Mouse (Mus musculus): ENCODE data around the gene Trpm8. TPM values are rescaled to one million over a fixed set of nuclear protein-coding genes. Genes with fewer than 3 reads are reported as not detected.

Gene Trpm8
- polyA plus RNA-seq, 1 experiment from 2014 or later, result 0.04 TPM

GRCm38 (mm10) chr1:88309905-88310304 lies 32.4 kb downstream of the Trpm8 start:
- Histone ChIP-seq H3K9me3 (ENCODE audit: control insufficient read depth, low read length) (peaks cover 21% of the 10 kb centered on the region), H3K4me1 (replicated peaks; ENCODE audit: control insufficient read depth, insufficient read depth, low read length) (no peaks in the 10 kb centered on the region), H3K4me2 (ENCODE audit: low read depth, low read length) (no peak overlapping the region), H3K27me3 (ENCODE audit: control insufficient read depth, insufficient read depth, low read depth, low read length) (no peaks in the 10 kb centered on the region), H3K36me3 (ENCODE audit: control insufficient read depth, insufficient read depth, low read length) (no peaks in the 10 kb centered on the region), H3K9ac (ENCODE audit: low read length) (no peak overlapping the region), H3K27ac (ENCODE audit: low read length) (no peak overlapping the region), H3K4me3 (ENCODE audit: low read length) (no peak overlapping the region)
- 44% methylated on average over 3 of the region's 3 CpGs for WGBS
- no peak for ATAC-seq (ENCODE audit: low read depth)

- Histone ChIP-seq H3K27me3 (ENCODE audit: control insufficient read depth, insufficient read depth, low read depth, low read length) (no peaks in the 10 kb centered on the region), H3K9me3 (ENCODE audit: control insufficient read depth, low read length) (peaks cover 17% of the 10 kb centered on the region), H3K4me1 (replicated peaks; ENCODE audit: control insufficient read depth, insufficient read depth, low read length) (no peaks in the 10 kb centered on the region), H3K4me3 (ENCODE audit: low read length) (no peak overlapping the region), H3K4me2 (ENCODE audit: low read depth, low read length) (no peak overlapping the region), H3K9ac (ENCODE audit: low read length) (no peak overlapping the region), H3K36me3 (ENCODE audit: control insufficient read depth, insufficient read depth, low read length) (no peaks in the 10 kb centered on the region), H3K27ac (ENCODE audit: low read length) (no peak overlapping the region)
- ATAC-seq (ENCODE audit: low read depth), result no peak
- WGBS, result 64% methylated on average over 3 of the region's 3 CpGs
Observed at GRCm38 (mm10) chr1:88310349-88310748, 32.9 kb downstream of the Trpm8 start.

GRCm38 (mm10) chr1:88317279-88317678 lies 39.8 kb downstream of the Trpm8 start:
- no peak overlapping the region for H3K4me2 ChIP-seq (ENCODE audit: low read depth, low read length)
- WGBS, result 52% methylated on average over 1 of the region's 1 CpGs
- H3K9ac ChIP-seq (ENCODE audit: low read length), result no peak overlapping the region
- ATAC-seq (ENCODE audit: low read depth), result no peak
- no peak overlapping the region for H3K4me3 ChIP-seq (ENCODE audit: low read length)
- H3K27me3 ChIP-seq (ENCODE audit: control insufficient read depth, insufficient read depth, low read depth, low read length), result no peaks in the 10 kb centered on the region
- no peaks in the 10 kb centered on the region for H3K4me1 ChIP-seq (replicated peaks; ENCODE audit: control insufficient read depth, insufficient read depth, low read length)
- H3K27ac ChIP-seq (ENCODE audit: low read length), result no peak overlapping the region; the same call in 1 of the 2 replicates
- H3K9me3 ChIP-seq (ENCODE audit: control insufficient read depth, low read length), result no peaks in the 10 kb centered on the region
- no peaks in the 10 kb centered on the region for H3K36me3 ChIP-seq (ENCODE audit: control insufficient read depth, insufficient read depth, low read length)

- no peaks in the 10 kb centered on the region for H3K9me3 ChIP-seq (ENCODE audit: control insufficient read depth, low read length)
- WGBS, result 72% methylated on average over 6 of the region's 6 CpGs
- H3K4me2 ChIP-seq (ENCODE audit: low read depth, low read length), result no peak overlapping the region
Observed at GRCm38 (mm10) chr1:88318531-88319060, 41.1 kb downstream of the Trpm8 start.

GRCm38 (mm10) chr1:88320821-88321395 lies 43.4 kb downstream of the Trpm8 start:
- Histone ChIP-seq H3K27ac (ENCODE audit: low read length) (no peak overlapping the region), H3K9me3 (ENCODE audit: control insufficient read depth, low read length) (no peaks in the 10 kb centered on the region), H3K4me2 (ENCODE audit: low read depth, low read length) (no peak overlapping the region), H3K4me3 (ENCODE audit: low read length) (no peak overlapping the region), H3K36me3 (ENCODE audit: control insufficient read depth, insufficient read depth, low read length) (no peaks in the 10 kb centered on the region), H3K4me1 (replicated peaks; ENCODE audit: control insufficient read depth, insufficient read depth, low read length) (no peaks in the 10 kb centered on the region), H3K27me3 (ENCODE audit: control insufficient read depth, insufficient read depth, low read depth, low read length) (no peaks in the 10 kb centered on the region), H3K9ac (ENCODE audit: low read length) (no peak overlapping the region)
- ATAC-seq (ENCODE audit: low read depth), result no peak
- 67% methylated on average over 7 of the region's 7 CpGs for WGBS

More at GRCm38 (mm10) chr1:88318531-88319060, 41.1 kb downstream of the Trpm8 start:
- no peak overlapping the region for H3K27ac ChIP-seq (ENCODE audit: low read length)
- no peaks in the 10 kb centered on the region for H3K4me1 ChIP-seq (replicated peaks; ENCODE audit: control insufficient read depth, insufficient read depth, low read length)
- H3K9ac ChIP-seq (ENCODE audit: low read length), result no peak overlapping the region
- no peak overlapping the region for H3K4me3 ChIP-seq (ENCODE audit: low read length)
- H3K36me3 ChIP-seq (ENCODE audit: control insufficient read depth, insufficient read depth, low read length), result no peaks in the 10 kb centered on the region
- H3K27me3 ChIP-seq (ENCODE audit: control insufficient read depth, insufficient read depth, low read depth, low read length), result no peaks in the 10 kb centered on the region
- ATAC-seq (ENCODE audit: low read depth), result peak; percentile 38; the same call in 1 of the 2 replicates

- no peak for ATAC-seq (ENCODE audit: low read depth)
Observed at GRCm38 (mm10) chr1:88322146-88322545, 44.7 kb downstream of the Trpm8 start.

GRCm38 (mm10) chr1:88323101-88323500 lies 45.6 kb downstream of the Trpm8 start:
- no peak for ATAC-seq (ENCODE audit: low read depth)
- 71% methylated on average over 3 of the region's 3 CpGs for WGBS
- Histone ChIP-seq H3K4me3 (ENCODE audit: low read length) (no peak overlapping the region), H3K27me3 (ENCODE audit: control insufficient read depth, insufficient read depth, low read depth, low read length) (no peaks in the 10 kb centered on the region), H3K9me3 (ENCODE audit: control insufficient read depth, low read length) (no peaks in the 10 kb centered on the region), H3K9ac (ENCODE audit: low read length) (no peak overlapping the region), H3K36me3 (ENCODE audit: control insufficient read depth, insufficient read depth, low read length) (no peaks in the 10 kb centered on the region), H3K27ac (ENCODE audit: low read length) (no peak overlapping the region), H3K4me2 (ENCODE audit: low read depth, low read length) (no peak overlapping the region), H3K4me1 (replicated peaks; ENCODE audit: control insufficient read depth, insufficient read depth, low read length) (no peaks in the 10 kb centered on the region)

More at GRCm38 (mm10) chr1:88322146-88322545, 44.7 kb downstream of the Trpm8 start:
- H3K9ac ChIP-seq (ENCODE audit: low read length), result no peak overlapping the region
- H3K4me2 ChIP-seq (ENCODE audit: low read depth, low read length), result no peak overlapping the region
- H3K36me3 ChIP-seq (ENCODE audit: control insufficient read depth, insufficient read depth, low read length), result no peaks in the 10 kb centered on the region
- no peaks in the 10 kb centered on the region for H3K4me1 ChIP-seq (replicated peaks; ENCODE audit: control insufficient read depth, insufficient read depth, low read length)
- H3K9me3 ChIP-seq (ENCODE audit: control insufficient read depth, low read length), result no peaks in the 10 kb centered on the region
- no peak overlapping the region for H3K4me3 ChIP-seq (ENCODE audit: low read length)
- H3K27me3 ChIP-seq (ENCODE audit: control insufficient read depth, insufficient read depth, low read depth, low read length), result no peaks in the 10 kb centered on the region
- H3K27ac ChIP-seq (ENCODE audit: low read length), result no peak overlapping the region

GRCm38 (mm10) chr1:88339481-88339880 lies 62.0 kb downstream of the Trpm8 start:
- Histone ChIP-seq H3K9ac (ENCODE audit: low read length) (no peak overlapping the region), H3K4me1 (replicated peaks; ENCODE audit: control insufficient read depth, insufficient read depth, low read length) (no peaks in the 10 kb centered on the region), H3K27ac (ENCODE audit: low read length) (no peak overlapping the region), H3K4me2 (ENCODE audit: low read depth, low read length) (no peak overlapping the region), H3K9me3 (ENCODE audit: control insufficient read depth, low read length) (no peaks in the 10 kb centered on the region), H3K36me3 (ENCODE audit: control insufficient read depth, insufficient read depth, low read length) (no peaks in the 10 kb centered on the region), H3K27me3 (ENCODE audit: control insufficient read depth, insufficient read depth, low read depth, low read length) (no peaks in the 10 kb centered on the region), H3K4me3 (ENCODE audit: low read length) (no peak overlapping the region)
- ATAC-seq (ENCODE audit: low read depth), result no peak
- WGBS, result 78% methylated on average over 9 of the region's 9 CpGs

- Histone ChIP-seq H3K27ac (ENCODE audit: low read length) (no peak overlapping the region), H3K36me3 (ENCODE audit: control insufficient read depth, insufficient read depth, low read length) (no peaks in the 10 kb centered on the region), H3K4me1 (replicated peaks; ENCODE audit: control insufficient read depth, insufficient read depth, low read length) (no peaks in the 10 kb centered on the region), H3K4me2 (ENCODE audit: low read depth, low read length) (no peak overlapping the region), H3K9ac (ENCODE audit: low read length) (no peak overlapping the region), H3K4me3 (ENCODE audit: low read length) (no peak overlapping the region), H3K9me3 (ENCODE audit: control insufficient read depth, low read length) (no peaks in the 10 kb centered on the region), H3K27me3 (ENCODE audit: control insufficient read depth, insufficient read depth, low read depth, low read length) (no peaks in the 10 kb centered on the region)
- 67% methylated on average over 3 of the region's 3 CpGs for WGBS
- ATAC-seq (ENCODE audit: low read depth), result peak; percentile 66
Observed at GRCm38 (mm10) chr1:88342615-88343014, 65.2 kb downstream of the Trpm8 start.

Measured in lung, embryonic 16.5 days (tissue).